Mouse (Mus musculus): ENCODE measurements around the gene Klf13.

The Klf13 gene

DNA sequence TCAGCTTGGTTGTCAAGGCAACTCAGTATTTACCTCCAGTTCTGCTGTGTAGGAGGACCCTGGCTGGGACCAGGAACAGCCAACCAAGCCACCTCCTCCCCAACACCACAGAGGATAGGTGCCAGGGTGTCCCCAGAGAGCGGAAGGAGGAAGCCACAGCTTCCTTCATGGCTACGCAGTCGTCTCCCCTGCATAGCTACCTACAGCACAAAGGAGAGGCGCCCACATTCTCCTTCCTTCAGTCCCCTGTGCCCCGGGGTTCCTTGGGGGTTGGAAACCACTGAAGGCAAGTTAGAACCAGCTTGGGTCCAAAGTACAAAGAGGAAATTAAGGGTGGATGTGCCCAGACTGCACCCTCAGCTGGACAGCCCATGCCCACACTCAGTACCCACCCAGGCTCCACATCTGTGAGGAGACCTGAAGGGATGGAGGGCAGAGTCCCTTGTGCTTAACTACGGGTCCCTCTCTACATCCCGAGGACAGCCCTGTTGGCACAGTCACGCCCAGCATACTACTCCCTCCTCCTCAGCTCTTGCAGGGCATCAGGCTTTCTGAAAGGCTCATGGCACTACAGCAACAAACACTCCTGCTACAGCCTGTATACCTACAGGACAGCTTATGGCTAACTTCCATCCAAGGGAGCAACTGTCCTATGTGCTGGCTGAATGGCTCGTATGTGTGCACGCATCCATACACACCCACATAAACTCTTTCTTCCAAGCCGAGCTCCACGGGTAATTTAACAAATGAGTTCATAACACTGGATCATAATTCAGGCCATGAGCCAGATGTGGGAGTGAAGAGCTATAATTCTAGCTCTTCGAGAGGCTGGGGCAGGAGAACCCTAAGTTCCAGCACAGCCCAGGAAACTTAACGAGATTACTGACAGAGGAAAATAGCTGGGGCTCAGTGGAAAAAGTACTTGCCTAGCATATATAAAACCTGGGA, 13.0 kb downstream of the Klf13 start:
- DNase-seq (ENCODE audit: low spot score in 2 of 2): peak; percentile 45 to 71

DNA sequence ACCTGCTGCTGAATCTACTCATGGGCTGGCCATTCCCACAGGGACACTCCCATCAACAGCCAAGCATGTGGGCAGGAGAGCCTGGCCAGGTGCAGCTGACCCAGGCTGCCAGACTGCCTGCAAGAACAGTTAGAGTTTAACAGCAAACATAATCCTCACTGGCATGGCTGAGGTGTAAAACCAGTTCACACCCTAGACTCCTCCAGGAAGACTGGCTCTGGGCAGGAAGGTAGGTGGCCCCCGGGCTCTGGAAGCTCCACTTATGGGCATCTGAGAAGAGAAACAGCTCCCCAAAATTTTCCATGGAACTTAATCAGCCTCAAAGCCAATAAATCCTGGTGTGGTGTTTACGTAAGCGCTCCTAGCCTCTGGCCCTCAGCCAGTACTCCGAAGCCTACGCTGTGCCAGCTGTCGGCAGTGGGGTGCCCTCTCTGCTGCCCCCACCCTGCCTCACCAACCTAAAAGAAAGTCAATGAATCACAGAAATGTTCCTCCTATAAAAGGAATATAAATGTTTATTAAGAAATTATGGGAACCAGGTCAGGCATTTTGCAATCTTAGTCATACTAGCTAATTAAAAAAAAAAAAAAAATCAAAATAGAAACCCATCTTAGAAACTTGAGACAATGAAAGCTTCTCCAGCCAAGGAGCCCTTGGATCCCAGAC, 13.8 kb downstream of the Klf13 start:
- no peak for DNase-seq (ENCODE audit: low spot score in 2 of 2)

DNA sequence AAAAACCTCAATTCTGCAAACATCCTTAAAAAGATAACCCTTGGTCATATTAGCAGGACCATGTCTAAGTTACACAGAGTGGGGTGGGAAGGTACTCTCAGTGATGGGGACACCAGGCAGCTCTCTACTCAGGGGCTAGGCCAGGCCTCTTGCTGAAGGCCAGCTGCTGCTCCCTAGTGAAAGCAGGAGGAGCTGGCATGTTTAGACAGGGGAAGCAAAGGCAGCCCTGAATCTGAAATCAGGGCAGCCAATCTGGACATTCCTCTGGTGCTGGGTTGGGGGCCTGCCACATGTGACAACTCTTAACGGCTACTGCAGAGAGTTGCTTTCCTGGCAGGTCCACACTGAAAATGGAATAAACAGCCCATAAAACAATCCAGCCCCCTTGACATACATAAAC, 14.6 kb downstream of the Klf13 start:
- DNase-seq (ENCODE audit: low spot score in 2 of 2): no peak

DNA sequence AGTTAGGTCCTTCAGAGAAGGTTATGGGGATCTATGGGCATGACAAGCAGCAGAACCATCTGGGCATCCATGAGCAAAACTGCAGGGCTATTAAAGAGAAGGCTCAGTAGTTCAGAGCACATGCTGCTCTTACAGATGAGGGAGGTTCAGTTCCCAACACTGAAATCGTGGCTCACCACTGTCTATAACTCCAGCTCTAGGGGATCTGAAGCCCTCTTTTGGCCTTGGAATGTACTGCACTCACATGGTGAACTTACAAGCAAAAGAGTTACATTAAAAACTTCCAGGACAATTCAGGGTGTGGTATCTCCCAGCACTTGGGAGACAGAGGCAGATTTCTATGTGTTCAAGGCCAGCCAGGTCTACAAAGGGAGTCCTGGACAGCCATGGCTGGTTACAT, 15.7 kb downstream of the Klf13 start:
- DNase-seq (ENCODE audit: low spot score in 2 of 2): no peak

DNA sequence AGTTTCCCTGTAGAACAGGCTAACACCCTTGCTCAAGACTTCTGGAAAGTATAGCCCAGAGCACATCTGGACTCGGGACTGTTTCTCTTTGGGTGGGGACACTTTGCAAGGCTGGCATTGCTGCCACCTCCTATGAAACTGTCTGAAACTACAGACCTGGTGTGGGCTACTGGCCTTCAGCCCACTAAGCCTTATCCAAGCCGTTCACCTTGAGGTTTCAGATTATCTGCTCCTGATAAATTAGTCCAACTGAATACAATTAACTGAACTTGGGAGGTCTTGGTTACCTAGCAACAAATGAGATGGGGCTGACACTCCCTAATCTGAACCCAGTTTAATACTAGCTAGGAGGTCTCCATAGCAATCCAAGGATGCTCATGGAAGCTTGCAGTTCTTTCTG, 16.1 kb downstream of the Klf13 start:
- DNase-seq (ENCODE audit: low spot score in 2 of 2): no peak

DNA sequence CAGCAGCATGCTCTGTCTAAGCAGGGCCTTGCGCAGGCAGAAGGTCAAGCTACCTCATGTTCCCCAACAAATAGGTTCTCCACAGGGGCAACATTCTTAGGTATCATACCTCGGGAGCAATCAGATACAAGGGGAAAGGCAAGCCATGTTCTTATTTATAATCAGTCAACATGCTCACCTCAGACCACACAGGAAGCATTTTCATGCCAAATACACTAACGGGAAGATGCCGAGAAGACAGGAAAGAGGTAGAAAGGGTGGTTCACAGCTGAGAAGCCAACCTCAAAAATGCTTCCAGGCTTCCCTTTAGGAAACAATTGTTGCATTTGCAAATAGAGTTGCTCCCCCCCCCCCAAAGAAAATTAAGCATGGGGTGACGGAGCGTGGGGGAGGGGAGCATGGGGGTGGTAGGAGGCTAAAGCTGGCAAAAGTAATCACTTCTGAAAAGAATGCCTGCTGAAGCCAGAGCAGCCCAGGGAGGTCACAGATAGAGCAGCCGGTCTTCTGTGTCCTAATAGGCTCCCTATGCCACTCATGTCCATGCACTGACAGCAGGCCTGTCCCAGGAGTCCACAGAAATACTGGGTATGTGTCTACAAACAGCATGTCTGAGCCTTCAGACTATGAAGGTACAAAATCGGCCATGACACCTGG, 16.7 kb downstream of the Klf13 start:
- peak in 1 of 2 experiments; percentile 61 for DNase-seq (ENCODE audit: low spot score in 2 of 2)

DNA sequence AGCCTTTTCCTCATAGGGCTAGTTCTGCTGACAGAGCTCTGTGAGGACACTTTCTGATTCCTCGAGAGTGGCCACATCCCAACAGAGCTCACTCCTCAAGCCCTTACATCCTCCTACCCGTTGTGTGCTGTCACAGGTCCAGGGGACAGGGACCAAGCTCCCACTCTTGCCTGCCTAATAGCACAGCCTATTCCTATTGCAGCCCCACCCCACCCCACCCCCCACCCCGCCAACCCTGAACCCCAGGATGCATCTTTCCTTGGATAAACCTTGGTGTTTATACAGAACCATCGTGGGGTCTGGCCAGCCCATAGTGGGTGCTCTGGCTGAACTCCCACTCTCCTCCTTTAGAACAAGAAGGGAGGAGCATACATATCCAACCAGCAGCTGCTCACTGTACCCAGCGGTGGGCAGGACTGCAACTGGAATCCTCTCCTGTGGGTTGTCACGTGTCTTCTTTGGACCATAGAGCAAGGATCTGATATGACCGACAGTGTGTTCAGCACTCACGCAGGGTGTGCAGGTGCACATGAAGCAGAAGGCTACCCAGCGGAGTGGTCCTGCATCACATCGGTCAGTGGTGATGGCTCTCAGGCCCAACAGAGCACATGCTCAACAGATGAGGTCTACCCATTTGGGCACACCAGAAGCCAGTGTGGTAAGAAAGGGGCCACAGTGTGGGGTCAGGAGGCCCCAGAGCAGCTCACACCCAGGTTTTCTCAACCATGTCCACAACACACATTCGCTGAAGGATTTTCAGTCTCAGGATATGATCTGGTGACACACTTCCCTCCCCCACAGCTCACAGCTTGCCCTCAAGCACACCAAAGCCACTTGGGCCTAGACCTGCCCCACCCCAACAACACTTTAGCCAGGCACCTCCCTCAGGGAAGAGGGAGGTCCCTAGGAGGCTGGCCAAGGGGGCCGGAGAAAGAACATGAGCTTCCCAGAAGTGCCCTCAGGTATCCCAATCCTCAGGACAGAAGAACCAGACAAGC, 19.6 kb downstream of the Klf13 start:
- no peak for DNase-seq (ENCODE audit: low spot score in 2 of 2)

DNA sequence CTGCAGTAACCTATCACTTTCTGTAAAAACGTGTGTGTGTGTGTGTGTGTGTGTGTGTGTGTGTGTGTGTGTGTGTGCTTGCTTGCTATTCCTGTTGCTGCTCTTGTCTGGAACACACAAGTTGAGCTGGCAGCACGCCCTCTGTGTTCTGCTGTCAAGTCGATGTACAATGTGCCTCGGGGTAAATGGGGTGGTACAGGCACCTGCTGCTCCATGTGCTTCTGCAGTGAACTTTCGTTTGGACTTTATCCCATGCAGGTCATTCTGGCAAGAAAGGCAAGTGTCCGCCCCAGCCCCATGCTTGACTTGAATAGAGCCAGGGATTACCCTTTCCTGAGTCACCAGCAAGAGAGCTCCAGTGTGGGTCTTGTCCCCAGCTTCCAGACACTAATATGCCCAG, 21.0 kb downstream of the Klf13 start:
- DNase-seq (ENCODE audit: low spot score in 2 of 2): no peak

DNA sequence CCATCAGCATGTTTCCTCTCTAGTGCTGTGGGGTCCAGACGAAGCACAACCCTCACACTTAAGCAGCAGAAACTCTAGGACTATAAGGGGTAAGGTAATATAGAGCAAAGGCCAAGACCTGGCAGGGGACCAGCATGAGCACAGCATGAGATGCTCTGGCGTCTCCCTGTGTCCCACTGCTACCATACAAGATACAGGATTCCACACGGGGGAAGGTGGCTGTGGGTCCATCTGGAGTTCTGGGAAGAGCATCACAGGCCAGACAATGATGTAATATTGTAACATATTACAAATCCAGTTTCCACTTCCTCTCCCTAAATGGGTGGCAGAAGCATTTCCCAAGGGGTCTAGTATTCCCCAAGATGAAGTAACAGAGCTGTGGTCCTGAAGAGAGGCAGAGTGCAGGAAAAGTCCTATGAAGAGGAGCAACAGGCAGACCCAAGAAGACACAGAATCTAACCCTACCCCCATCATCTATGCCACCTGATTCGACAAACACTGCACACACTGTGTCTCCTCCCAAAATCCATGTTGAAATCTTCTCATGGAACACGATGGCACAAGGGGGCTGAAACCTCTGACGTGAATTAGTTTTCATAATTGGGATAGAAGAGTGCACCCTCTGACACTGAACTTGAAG, 22.3 kb downstream of the Klf13 start, which contains the start of gene E030018B13Rik:
Gene E030018B13Rik, plus strand, starts transcription at position 590 of the 640 bp plus-strand sequence.
- DNase-seq (ENCODE audit: low spot score in 2 of 2): no peak

DNA sequence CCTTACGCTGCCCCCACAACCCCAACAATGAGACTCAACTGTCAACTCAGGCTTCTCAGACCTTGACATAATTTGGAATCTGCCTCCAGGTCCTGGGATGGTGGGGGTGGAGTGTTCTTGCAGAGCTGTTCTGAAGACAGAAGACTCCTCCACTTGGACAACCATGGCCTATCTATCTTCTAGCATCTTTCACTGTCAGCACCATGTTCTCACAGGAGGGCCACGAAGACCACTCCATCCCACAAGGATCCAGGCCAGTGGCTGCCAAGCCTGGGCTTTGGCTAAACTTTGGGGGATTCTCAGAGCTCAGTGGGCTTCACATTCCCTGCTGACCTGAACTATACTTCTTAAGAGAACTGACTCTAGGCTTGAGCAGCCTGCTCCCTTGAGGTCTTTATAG, 23.8 kb downstream of the Klf13 start:
- no peak for DNase-seq (ENCODE audit: low spot score in 2 of 2)

DNA sequence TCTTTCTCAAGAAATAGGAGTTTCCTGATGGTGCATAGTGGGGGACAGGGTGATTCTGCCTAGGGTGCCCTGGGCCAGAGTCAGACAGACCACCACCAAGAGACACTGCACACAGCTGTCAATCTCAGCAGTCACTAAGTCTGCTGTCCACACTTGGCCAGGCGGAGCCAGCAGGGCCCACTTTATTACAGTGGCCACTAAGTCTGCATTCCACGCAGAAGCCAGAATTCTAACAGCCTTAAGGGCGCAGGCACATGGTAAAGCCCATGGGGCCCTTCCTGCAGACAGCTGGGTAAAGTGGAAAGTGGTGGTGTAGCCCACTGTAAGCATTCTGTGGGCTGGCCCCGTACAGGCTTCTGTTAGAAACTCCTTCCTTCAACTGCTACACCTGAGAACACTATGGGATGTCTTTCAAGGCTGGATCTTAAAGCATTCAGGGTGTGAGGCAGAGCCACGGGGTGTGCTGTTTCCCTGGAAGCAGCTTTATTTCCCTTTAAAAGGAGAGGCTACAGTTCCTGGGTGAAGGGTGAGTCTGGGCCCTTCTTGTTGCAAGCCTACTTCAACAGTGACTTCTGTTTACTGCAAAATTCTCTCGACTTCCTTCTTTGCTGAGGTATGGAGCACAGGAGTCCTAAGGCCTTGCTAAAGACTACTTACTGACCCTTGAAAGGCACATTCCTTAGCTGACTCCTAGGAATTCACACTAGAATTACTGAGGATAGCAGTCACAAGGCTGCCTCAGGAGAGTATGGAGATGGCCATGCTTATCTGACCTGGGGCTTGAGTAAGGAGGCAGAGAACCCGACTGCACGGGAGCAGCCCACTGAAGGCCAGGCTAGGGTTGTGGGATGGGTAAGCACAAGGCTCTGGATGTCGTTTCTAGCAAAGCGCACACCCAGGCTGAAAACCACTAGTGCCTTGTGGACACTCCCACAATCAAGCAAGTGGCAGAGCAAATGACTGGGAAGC, 24.7 kb downstream of the Klf13 start:
- no peak for DNase-seq (ENCODE audit: low spot score in 2 of 2)

DNA sequence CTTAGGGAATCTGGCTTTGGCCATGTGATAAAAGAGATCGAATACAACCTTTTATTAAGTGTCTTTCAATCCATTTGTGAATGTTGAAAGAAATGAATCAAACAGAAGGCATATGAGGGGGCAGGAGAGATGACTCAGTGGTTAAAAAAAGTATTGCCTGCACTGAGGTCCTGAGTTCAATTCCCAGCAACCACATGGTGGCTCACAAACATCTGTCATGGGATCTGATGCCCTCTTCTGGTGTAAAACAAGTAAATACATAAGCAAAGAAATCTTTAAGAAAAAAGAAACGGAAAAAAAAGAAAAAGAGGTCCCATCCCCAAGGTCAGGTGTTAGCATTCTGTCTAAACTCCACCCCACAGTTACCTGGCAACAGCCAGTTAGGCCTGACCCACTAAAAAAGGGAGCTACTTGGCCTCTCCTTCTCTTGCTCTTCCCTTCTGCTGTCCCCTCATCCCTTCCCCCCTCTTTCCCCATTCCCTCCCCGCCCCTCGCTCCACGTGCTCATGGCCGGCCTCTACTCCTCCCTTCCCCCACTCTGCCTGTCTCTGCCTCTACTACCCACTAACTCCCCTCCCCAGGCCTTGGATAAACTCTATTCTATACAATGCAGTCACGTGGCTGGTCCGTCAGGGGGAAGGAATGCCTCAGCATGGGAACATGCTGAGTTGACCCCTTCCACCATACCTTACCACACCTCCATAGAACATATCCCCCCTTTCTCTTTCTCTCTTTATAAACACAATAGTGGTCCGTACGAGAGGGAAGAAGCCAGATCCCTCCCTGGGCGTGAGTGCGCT, 25.6 kb downstream of the Klf13 start:
- no peak for DNase-seq (ENCODE audit: low spot score in 2 of 2)

DNA sequence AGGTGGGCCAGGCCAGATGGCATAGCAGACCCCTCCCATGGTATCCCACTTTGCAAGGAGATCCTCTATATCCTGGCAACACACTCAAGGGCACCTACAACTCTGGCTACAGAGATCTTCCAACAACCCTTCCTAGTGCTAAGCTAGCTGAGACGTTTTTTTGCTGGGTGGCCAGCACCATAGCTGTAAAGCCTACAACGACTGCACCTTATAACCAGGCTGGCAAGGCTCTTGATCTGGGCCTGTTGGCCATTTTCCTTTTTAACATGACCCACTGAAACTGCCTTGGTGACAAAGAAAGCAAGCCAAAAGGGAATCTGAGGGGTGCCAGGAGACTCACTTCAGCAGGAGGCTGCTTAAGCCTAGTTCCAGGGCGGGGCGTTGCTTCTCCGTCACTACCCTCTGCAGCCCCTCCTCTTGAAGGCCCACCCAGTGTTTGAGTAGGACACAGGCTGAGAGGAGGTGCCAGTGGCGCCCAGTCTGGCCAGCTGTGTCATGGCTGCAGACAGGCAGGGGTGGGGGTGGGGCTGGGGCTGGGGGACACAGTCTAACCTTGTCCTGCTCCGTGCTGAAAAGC, 26.4 kb downstream of the Klf13 start:
- DNase-seq (ENCODE audit: low spot score in 2 of 2): no peak

DNA sequence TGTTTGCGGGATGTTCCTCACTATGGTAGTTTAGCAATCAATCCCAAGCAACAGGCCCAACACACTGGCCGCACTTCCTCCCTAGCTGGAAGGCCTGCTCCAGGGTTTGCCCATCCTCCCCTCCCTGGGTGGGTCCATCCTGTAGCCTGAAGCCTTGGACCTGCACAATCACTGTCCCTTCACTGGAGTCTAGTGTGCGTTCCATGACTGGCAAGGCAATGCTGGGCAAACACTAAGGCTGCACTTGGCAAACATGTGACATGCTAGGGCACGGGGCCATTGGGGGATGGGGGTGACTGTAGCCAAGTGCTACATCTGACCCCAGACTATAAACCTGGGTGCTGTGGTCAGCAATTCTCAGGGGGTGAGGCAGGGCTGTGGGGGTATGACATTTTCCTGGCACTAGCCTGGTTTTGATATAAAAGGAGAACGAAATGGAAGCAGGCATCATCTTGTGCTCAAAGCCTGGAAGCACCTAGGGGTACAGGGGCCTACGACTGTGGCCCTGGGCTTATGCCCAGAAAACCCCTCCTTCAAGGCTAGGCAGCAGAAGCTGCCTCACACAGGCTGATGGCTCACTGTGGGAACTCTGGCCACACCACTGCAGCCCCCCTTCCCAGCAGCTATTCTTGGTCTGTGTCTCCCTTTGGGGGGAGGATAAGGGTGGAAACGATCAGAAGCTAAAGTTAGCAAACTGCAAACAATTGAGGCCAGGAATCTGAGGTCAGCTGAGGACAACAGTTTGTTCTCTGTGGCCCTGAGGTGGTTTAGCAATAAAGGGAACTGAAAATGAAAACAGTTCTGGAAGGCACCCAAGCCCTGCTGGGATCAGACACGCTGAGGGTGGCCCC, 27.1 kb downstream of the Klf13 start:
- peak; percentile 56 to 75 for DNase-seq (ENCODE audit: low spot score in 2 of 2)

DNA sequence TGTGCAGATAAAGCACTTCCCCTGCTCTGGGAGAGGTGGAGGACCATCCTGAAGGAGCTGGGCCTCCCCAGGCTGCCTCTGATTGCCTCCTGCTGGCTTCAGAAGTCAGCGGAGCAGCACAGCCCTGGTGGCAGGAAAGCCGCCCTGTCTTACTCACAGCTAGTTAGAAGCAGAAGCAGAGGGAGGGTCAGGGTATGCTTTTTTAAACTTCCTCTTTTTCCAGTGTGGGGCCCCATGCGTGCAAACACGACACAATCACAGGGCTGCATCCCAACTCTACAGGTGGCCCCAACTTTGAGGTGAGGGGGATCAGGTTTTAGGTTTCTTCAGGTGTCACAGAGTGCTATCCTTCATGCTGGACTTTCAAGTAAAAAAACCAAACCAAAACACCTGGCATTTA, 27.8 kb downstream of the Klf13 start:
- peak; percentile 52 to 72 for DNase-seq (ENCODE audit: low spot score in 2 of 2)

DNA sequence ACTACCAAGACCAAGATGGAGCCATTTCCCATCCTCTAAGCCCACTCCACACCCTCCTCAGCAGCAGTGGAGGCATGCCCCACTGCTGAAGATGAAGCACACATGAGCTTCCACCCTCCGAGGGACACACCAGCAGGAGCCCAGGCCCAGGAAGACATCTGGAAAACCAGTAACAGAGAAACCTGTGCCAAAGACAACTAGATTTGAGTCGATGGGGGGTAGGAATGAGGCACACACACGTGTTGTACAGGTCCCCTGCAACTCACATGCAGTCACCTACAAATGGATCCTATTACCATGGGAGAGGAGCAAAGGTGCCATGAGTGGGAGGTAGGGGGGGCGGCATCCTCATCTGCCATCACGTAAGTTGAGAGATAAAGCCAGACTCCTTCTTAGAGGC, 28.5 kb downstream of the Klf13 start:
- DNase-seq (ENCODE audit: low spot score in 2 of 2): no peak

DNA sequence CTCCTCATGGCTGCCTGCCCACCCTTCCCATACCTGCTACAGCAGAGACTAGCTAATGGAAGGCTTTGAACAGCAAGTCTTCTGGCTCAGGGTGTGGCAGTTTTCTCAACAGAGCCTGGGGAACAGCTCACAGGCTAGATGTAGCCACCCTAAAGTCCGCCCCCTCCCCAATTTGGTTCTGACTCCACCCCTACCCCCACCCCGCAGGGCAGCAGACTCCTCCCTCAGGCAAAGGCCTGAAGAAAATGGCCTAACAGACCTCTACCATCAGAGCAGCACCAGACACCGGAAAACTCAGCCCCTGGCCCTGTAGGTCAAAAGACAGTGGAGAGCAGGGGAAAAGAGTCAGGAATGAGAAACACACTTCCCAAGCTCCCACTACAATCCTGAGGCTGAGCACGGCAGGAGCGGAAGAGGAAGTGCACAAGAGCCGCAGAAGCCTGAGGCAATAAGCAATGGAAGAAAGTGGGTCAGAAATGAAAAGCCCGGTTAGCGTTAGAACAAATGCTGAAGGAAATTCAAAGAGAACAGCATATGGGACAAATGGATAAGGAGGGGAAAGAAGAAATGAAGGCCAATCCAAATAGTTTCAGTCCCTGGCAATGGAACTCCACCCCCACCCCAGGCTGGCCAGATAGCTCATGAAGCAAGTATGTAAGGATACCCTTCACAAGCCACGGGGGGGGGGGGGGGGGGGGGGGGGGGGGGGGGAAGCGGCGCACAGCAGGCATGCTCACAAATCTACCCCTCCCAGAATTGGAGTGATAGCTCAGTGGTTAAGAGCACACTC, 30.0 kb downstream of the Klf13 start:
- no peak for DNase-seq (ENCODE audit: low spot score in 2 of 2)
